Mouse (Mus musculus) Patski (cell line): ENCODE measurements at regions not wholly inside any gene's neighbourhood (a gene's known extent, or its start where the extent isn't known, plus 50 kb on each side); places are given as distances from the start of the nearest gene placed in this dataset.

Source experiments
- ATAC-seq: fragments of 100-300 bp; one replicate; pipeline ENCODE4 v1.8.0; 2021
- CTCF ChIA-PET: fragments of 350-600 bp; sonication (Branson Sonifier 250); formaldehyde crosslinking; loops from one replicate; lab custom pipeline; 2022; ENCODE audit warnings: inconsistent platforms; lab: Charles Lee
- POLR2A ChIA-PET: fragments of 350-600 bp; sonication (Branson Sonifier 250); formaldehyde crosslinking; loops from one replicate; lab custom pipeline; 2022; ENCODE audit warnings: antibody characterized with exemption, inconsistent platforms; lab: Charles Lee
- DNase-seq: peaks from one replicate; pipeline ENCODE4 v3.0.0-alpha.2; 2011; ENCODE audit warnings: low read depth, low spot score
- H3K27me3 ChIP-seq: fragments of 371-371 bp; one replicate; pipeline ENCODE4 v1.5.1; 2021
- CTCF ChIP-seq: fragments of 100-300 bp; IDR thresholded peaks from one replicate; pipeline ENCODE4 v1.5.1; 2021
- in situ Hi-C: fragments of 300-500 bp; cut with MboI; formaldehyde crosslinking; loops from 3 replicates; pipeline ENCODE4 v1.11.1; 2018; ENCODE audit warnings: low pct_unique_long_range_greater_than_20kb, mixed read lengths

DNA sequence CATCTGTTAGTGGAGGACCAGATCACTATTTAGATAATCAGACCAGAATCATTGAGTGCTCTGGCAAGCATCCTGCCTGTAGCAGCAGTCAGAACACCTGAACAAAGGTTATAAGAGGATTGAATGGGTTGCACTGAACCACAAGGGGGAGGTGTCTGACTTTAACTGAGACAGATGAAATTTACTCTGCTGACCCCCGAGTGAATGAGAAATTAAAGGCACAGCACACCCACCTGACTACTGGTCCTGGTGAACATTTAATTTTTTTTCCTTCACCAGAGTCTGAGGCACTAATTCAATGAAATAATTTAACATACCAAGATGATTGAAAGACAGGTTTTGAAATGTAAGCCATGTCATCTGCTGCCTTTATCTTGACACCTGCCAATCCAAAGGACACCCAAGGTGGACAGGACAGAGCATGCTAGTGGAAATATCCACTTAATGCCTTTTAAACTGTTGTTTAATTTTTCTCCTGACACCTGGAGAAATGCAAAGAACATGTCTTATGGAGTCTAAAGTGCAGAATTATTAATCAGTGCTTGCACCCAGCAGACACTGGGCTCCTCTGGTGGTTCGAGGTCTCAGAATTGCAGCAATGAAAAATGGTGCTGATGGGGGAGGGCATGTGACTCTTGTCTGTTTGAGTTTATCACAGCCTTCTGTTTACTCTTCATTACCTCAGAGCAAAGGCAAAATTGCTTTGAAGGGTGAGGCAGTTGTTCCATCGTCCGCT, 265.0 kb downstream of the Cmpk2 start:
- H3K27me3 ChIP-seq: no peaks in the 10 kb centered on the region
- ChIA-PET POLR2A (no interaction called here), CTCF (no interaction called here)
- DNase-seq: no peak
- ATAC-seq: no peak
- TF ChIP-seq CTCF: peak; percentile 68
- in situ Hi-C loops: loop anchor here (10.0 kb wide), 1 partner anchor 591 kb away; no protein-coding TSS in a partner anchor

- no peak for TF ChIP-seq CTCF
- in situ Hi-C loops: no loop called here
- ChIA-PET CTCF (no interaction called here), POLR2A (no interaction called here)
- DNase-seq: no peak
- no peak for ATAC-seq
- no peaks in the 10 kb centered on the region for H3K27me3 ChIP-seq
These were observed 254.4 kb downstream of the Cmpk2 start for GRCm38 (mm10) chr12:26723399-26723798.

DNA sequence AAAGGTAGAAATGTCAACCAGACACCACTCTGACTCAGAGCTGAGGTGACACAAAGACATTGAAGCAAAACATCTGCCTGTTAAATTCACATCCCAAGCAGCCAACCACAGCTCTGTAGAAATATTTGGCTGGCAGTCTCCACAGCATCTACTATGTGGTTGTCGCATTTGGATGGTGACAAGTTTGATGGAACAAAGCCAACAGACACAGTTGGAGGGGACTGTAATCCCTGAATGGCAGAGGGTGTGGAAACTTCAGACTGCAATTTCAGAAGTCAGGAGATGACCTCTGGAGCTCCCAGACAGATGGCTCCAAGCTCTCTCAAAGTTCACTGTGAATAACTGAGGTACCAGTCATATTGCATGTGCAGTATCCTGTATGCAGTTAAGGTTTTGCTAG, 229.8 kb downstream of the Cmpk2 start:
- ATAC-seq (peak; percentile 39), DNase-seq (no peak)
- no peaks in the 10 kb centered on the region for H3K27me3 ChIP-seq
- no peak for TF ChIP-seq CTCF
- ChIA-PET CTCF (no interaction called here), POLR2A (no interaction called here)
- in situ Hi-C loops: no loop called here

- in situ Hi-C loops: no loop called here
- no peak for ATAC-seq
- no peak for DNase-seq
- no peaks in the 10 kb centered on the region for H3K27me3 ChIP-seq
- ChIA-PET CTCF (no interaction called here), POLR2A (no interaction called here)
- TF ChIP-seq CTCF: no peak
These were observed 219.0 kb downstream of the Cmpk2 start for GRCm38 (mm10) chr12:26688048-26688447.

DNA sequence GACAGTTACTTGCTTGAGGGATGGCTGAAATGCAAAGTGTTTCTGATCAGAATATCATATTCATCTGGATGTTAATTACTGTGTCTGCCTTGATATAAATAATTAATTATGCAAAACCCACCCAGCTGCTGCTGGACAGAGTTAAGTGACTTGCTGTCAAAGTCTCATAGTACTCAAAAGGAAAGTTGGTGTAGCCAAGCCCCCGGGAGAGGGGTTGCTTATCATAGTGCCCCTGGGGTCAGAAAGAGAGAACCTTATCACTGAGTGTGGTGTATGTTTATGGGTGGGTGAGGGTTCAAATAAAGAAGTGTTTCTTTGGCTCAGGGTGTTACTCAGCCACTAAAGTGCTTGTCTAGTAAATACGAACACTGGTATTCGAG, 211.6 kb downstream of the Cmpk2 start:
- CTCF ChIA-PET: no interaction called here
- H3K27me3 ChIP-seq: no peaks in the 10 kb centered on the region
- DNase-seq (no peak), ATAC-seq (no peak)
- no peak for TF ChIP-seq CTCF
- in situ Hi-C loops: no loop called here
- POLR2A ChIA-PET: no interaction called here

- in situ Hi-C loops: no loop called here
- CTCF ChIA-PET: no interaction called here
- no peak for DNase-seq
- POLR2A ChIA-PET: no interaction called here
- no peaks in the 10 kb centered on the region for H3K27me3 ChIP-seq
- no peak for ATAC-seq
- TF ChIP-seq CTCF: no peak
These were observed 211.0 kb downstream of the Cmpk2 start for GRCm38 (mm10) chr12:26679887-26680567.

- H3K27me3 ChIP-seq: no peaks in the 10 kb centered on the region
- no peak for DNase-seq
- ChIA-PET POLR2A (interaction anchor here (0.7 kb wide), 1 partner anchor 1181 kb away, joined by 4 read pairs; no protein-coding TSS in a partner anchor), CTCF (interaction anchor here (0.8 kb wide), 1 partner anchor 16 kb away, joined by 3 read pairs; no protein-coding TSS in a partner anchor)
- no peak for ATAC-seq
- TF ChIP-seq CTCF: no peak
- in situ Hi-C loops: no loop called here
These were observed 196.5 kb downstream of the Cmpk2 start for GRCm38 (mm10) chr12:26665466-26665865.

DNA sequence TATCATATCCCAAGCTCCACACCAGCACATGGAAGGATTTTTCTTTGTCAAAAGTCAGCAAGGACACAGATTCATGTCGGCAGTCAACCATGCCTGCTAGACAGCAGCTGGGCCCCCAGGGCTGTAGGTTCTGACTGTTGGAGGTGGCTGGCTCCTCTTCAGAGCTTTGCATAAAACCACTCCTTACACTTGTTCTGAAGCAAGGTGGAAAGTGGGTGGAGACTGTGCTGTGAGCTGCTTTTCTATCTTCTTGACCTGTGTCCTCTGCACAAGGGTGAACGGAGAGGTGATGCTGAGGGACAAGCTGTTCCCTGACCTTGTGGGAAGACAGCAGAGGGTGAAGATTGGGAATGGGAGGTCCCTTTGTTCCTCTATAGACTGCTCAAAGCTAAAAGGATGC, 185.2 kb downstream of the Cmpk2 start:
- DNase-seq (no peak), ATAC-seq (no peak)
- H3K27me3 ChIP-seq: no peaks in the 10 kb centered on the region
- CTCF ChIA-PET: no interaction called here
- POLR2A ChIA-PET: no interaction called here
- TF ChIP-seq CTCF: no peak
- in situ Hi-C loops: no loop called here

GRCm38 (mm10) chr12:26653781-26654180, 184.8 kb downstream of the Cmpk2 start:
- ChIA-PET CTCF (no interaction called here), POLR2A (no interaction called here)
- H3K27me3 ChIP-seq: no peaks in the 10 kb centered on the region
- in situ Hi-C loops: no loop called here
- TF ChIP-seq CTCF: no peak
- ATAC-seq: no peak
- no peak for DNase-seq

DNA sequence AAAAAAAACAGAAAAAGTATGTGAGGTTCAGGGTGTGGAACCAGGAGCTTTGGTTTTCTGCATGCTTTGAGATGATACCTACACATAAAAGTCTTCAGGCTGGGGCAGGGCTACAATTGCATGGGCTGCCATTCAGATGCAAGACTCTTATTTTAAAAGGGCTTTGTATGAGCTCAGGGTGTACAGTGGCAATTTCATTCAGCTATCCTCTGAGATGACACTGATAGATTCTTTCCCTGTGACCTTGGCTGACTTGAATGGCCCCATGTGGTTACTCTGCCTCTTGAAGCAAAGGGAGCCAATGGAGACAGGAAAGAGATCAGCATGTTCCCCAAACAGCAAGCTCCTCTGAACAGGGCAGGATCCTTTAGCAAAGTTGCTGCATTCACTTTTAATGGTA, 177.1 kb downstream of the Cmpk2 start:
- no peaks in the 10 kb centered on the region for H3K27me3 ChIP-seq
- ATAC-seq (no peak), DNase-seq (no peak)
- POLR2A ChIA-PET: no interaction called here
- in situ Hi-C loops: no loop called here
- CTCF ChIA-PET: no interaction called here
- TF ChIP-seq CTCF: no peak

GRCm38 (mm10) chr12:26635665-26636241, 166.7 kb downstream of the Cmpk2 start:
- ATAC-seq (no peak), DNase-seq (no peak)
- no peak for TF ChIP-seq CTCF
- CTCF ChIA-PET: no interaction called here
- in situ Hi-C loops: no loop called here
- no peaks in the 10 kb centered on the region for H3K27me3 ChIP-seq
- POLR2A ChIA-PET: no interaction called here
